ENCODE assay signal across 14 mouse cellular contexts in the genomic region with DNA sequence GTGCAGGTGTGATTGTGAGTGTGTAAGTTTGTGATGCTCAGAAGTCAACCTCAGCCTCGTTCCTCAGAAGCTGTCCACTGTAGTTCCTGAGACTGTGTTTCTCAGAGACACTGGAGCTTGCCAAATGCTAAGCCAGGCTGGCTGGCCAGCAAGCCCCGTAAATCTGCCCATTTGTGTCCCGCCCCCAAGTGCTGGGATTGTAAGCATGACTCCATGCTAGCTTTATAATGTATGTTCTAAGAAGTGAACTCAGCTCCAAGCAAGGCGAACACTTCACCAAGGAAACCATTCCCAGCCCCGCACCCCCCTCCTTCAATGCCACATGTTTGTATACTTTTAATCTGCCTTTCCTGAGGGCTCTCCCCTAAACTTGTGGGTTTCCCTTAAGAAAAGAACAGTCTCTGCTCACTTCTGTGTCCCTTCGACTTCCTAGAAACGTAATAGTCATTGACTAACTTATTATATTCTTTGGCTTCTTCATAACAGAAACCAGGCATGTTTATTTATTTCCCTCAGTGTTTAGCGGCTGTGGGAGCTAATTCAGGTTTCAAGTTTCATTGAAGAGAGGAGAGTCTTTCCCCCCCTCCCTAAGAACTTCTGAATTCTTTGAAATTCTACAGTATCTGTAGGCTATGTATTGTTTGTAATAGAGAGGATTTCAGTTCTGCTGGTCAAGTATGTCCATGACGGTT.
DNase-seq lines count a peak whose midpoint lies in the region; ATAC-seq and TF ChIP-seq lines count a peak whose summit lies in the region.
"Had no signal": no experiment of that assay in that cellular context is flagged by ENCODE, and none has a peak within 500 bp of the region (broad histone marks: within the 10 kb centered on the region; RNA-seq: fewer than 3 reads in every experiment).

No protein-coding gene starts in this region.

- H3K4me3 ChIP-seq in kidney, adult 2 months (ENCODE audit: insufficient read depth, low read depth, low read length): no peak overlapping the region
- no peak overlapping the region for H3K4me3 ChIP-seq in limb, embryonic 11.5 days (ENCODE audit: low read depth, low read length)
- no peak overlapping the region for H3K4me3 ChIP-seq in intestine, embryonic 16.5 days (ENCODE audit: low read length)
- H3K4me3 ChIP-seq: intestine, embryonic 15.5 days had no signal

- DNase-seq in kidney, adult 2 months: peak; percentile 19
- no peak for DNase-seq in kidney, adult 11 months
- peak; percentile 44 for DNase-seq in urinary bladder, postnatal 14 days (ENCODE audit: low spot score)
- DNase-seq in urinary bladder, postnatal 10 days (ENCODE audit: low spot score): no peak
- no peak for DNase-seq in limb, embryonic 11.5 days (ENCODE audit: low spot score)
- DNase-seq in heart, postnatal 4 days: no peak
- DNase-seq: heart, adult 18-20 months; heart, postnatal 10 days; layer of hippocampus, postnatal 36 days; lung, postnatal 14 days; thymus, postnatal 14 days had no signal

- H3K36me3 ChIP-seq in kidney, adult 2 months (ENCODE audit: control insufficient read depth, insufficient read depth, low read length): no peaks in the 10 kb centered on the region
- H3K36me3 ChIP-seq in limb, embryonic 11.5 days (ENCODE audit: control insufficient read depth, insufficient read depth, low read length): no peaks in the 10 kb centered on the region
- no peaks in the 10 kb centered on the region for H3K36me3 ChIP-seq in intestine, embryonic 16.5 days (ENCODE audit: control insufficient read depth, insufficient read depth, low read length)
- H3K36me3 ChIP-seq: intestine, embryonic 15.5 days had no signal

- no peak for TF ChIP-seq POLR2A in kidney, adult 2 months (IDR thresholded peaks at IDR 0.05; ENCODE audit: low read depth, low read length)

- ATAC-seq in limb, embryonic 11.5 days (ENCODE audit: insufficient number of reproducible peaks, low FRiP score, low TSS enrichment, low read depth): no peak
- ATAC-seq in intestine, embryonic 16.5 days: no peak
- ATAC-seq: intestine, embryonic 15.5 days had no signal

- H3K27me3 ChIP-seq in kidney, adult 2 months (replicated peaks; ENCODE audit: control insufficient read depth, insufficient read depth, low read length): no peaks in the 10 kb centered on the region
- no peaks in the 10 kb centered on the region for H3K27me3 ChIP-seq in limb, embryonic 11.5 days (ENCODE audit: control insufficient read depth, insufficient read depth, low read length)
- no peaks in the 10 kb centered on the region for H3K27me3 ChIP-seq in intestine, embryonic 16.5 days (replicated peaks; ENCODE audit: control insufficient read depth, insufficient read depth, low read length)
- H3K27me3 ChIP-seq: intestine, embryonic 15.5 days had no signal

- no peak overlapping the region for H3K4me2 ChIP-seq in limb, embryonic 11.5 days (ENCODE audit: low read depth, severe bottlenecking)
- H3K4me2 ChIP-seq in intestine, embryonic 16.5 days (ENCODE audit: low read depth, low read length): no peak overlapping the region
- H3K4me2 ChIP-seq: intestine, embryonic 15.5 days; midbrain, embryonic 11.5 days had no signal

- TF ChIP-seq CTCF in kidney, adult 2 months (conservative IDR thresholded peaks at IDR 0.05; ENCODE audit: insufficient read depth, insufficient read length, low read depth, low read length): no peak

- WGBS in kidney, adult 2 months: 47% methylated on average over 9 of the region's 9 CpGs
- WGBS in limb, embryonic 11.5 days: 44% methylated on average over 9 of the region's 9 CpGs
- 49% methylated on average over 9 of the region's 9 CpGs for WGBS in intestine, embryonic 16.5 days

- H3K27ac ChIP-seq in kidney, adult 2 months (ENCODE audit: insufficient read depth, low read depth, low read length): no peak overlapping the region
- H3K27ac ChIP-seq in limb, embryonic 11.5 days (replicated peaks; ENCODE audit: low read depth, low read length): peak overlapping the region; percentile 48
- no peak overlapping the region for H3K27ac ChIP-seq in intestine, embryonic 16.5 days (ENCODE audit: low read length)
- H3K27ac ChIP-seq: intestine, embryonic 15.5 days had no signal

- H3K4me1 ChIP-seq in kidney, adult 2 months (ENCODE audit: control insufficient read depth, insufficient read depth, low read length): no peaks in the 10 kb centered on the region
- peaks cover 10% of the 10 kb centered on the region; the same call in 1 of the 2 replicates for H3K4me1 ChIP-seq in limb, embryonic 11.5 days (ENCODE audit: control insufficient read depth, insufficient read depth, low read length)
- peaks cover 10% of the 10 kb centered on the region; the same call in 1 of the 2 replicates for H3K4me1 ChIP-seq in intestine, embryonic 16.5 days (ENCODE audit: control insufficient read depth, insufficient read depth, low read length)

- no peak overlapping the region for H3K9ac ChIP-seq in limb, embryonic 11.5 days (ENCODE audit: low read length)
- H3K9ac ChIP-seq in intestine, embryonic 16.5 days (ENCODE audit: low read depth, low read length): no peak overlapping the region
- H3K9ac ChIP-seq: intestine, embryonic 15.5 days had no signal

- H3K9me3 ChIP-seq in limb, embryonic 11.5 days (ENCODE audit: control insufficient read depth, low read length): no peaks in the 10 kb centered on the region
- H3K9me3 ChIP-seq in intestine, embryonic 16.5 days (ENCODE audit: control insufficient read depth, low read length): no peaks in the 10 kb centered on the region
- H3K9me3 ChIP-seq: intestine, embryonic 15.5 days had no signal

Comparison
In these comparisons a context has a peak if more than half of its experiments do, and no peak if none do; other contexts are left out.
1. DNase-seq: peak in kidney, adult 2 months (single experiment) and urinary bladder, postnatal 14 days (single experiment); none in kidney, adult 11 months (single experiment), urinary bladder, postnatal 10 days (single experiment), limb, embryonic 11.5 days (single experiment) and heart, postnatal 4 days (single experiment).